Mouse (Mus musculus) liver, embryonic 16.5 days (tissue): ENCODE results near the gene Tmem258. TPM values are rescaled to one million over a fixed set of nuclear protein-coding genes. Genes with fewer than 3 reads are reported as not detected.

Experiments
- ATAC-seq: fragments of 200-750 bp; cut with Nextera tagmentation; 2 replicates; pipeline ENCODE4 v1.8.0; 2017; ENCODE audit warnings: low read depth, mild to moderate bottlenecking, moderate number of reproducible peaks, moderate library complexity
- H3K27ac ChIP-seq: fragments of 300-500 bp; sonication (generic); 2 replicates; pipeline ENCODE4 v1.5.1; 2014; ENCODE audit warnings: mild to moderate bottlenecking, low read length
- H3K27me3 ChIP-seq: fragments of 300-500 bp; sonication (generic); 2 replicates; pipeline ENCODE4 v1.6.1; 2014; ENCODE audit warnings: low read depth, low read length, mixed read lengths; ENCODE audit not compliant: control insufficient read depth, insufficient read depth
- H3K36me3 ChIP-seq: fragments of 300-500 bp; sonication (generic); 2 replicates; pipeline ENCODE4 v1.6.1; 2014; ENCODE audit warnings: mild to moderate bottlenecking; ENCODE audit not compliant: control insufficient read depth, insufficient read depth
- H3K4me1 ChIP-seq: fragments of 300-500 bp; sonication (generic); 2 replicates; pipeline ENCODE4 v1.6.1; 2014; ENCODE audit warnings: low read depth, low read length, mixed read lengths; ENCODE audit not compliant: control insufficient read depth
- H3K4me2 ChIP-seq: fragments of 300-500 bp; sonication (generic); 2 replicates; pipeline ENCODE4 v1.6.1; 2014; ENCODE audit warnings: low read depth, low read length, mixed read lengths
- H3K4me3 ChIP-seq: fragments of 300-500 bp; sonication (generic); 2 replicates; pipeline ENCODE4 v1.5.1; 2014; ENCODE audit warnings: low read depth, mild to moderate bottlenecking, low read length
- H3K9ac ChIP-seq: fragments of 300-500 bp; sonication (generic); 2 replicates; pipeline ENCODE4 v1.6.1; 2014; ENCODE audit warnings: low read depth, low read length
- H3K9me3 ChIP-seq: fragments of 300-500 bp; sonication (generic); replicated peaks from 2 replicates; pipeline ENCODE4 v1.6.1; 2016; ENCODE audit warnings: low read length; ENCODE audit not compliant: control insufficient read depth
- WGBS: fragments of 180-500 bp; shearing (Covaris S2); extraction: QIAGEN DNeasy Blood & Tissue Kit; methylation state at CpG from one replicate; pipeline ENCODE4 v1.1.7; 2014; ENCODE audit not compliant: insufficient replicate concordance; 5-methylcytosine and 5-hydroxymethylcytosine counted together
- polyA plus RNA-seq: library from polyadenylated mRNA; unstranded; fragments of >200 nt; fragmentation: Nextera tagmentation; extraction: Ambion mirVana; gene quantifications from 2 replicates; pipeline ENCODE4 v1.2.1, GENCODE M21; 2015

Gene Tmem258
- polyA plus RNA-seq, 1 experiment from 2014 or later, result 277 TPM

DNA sequence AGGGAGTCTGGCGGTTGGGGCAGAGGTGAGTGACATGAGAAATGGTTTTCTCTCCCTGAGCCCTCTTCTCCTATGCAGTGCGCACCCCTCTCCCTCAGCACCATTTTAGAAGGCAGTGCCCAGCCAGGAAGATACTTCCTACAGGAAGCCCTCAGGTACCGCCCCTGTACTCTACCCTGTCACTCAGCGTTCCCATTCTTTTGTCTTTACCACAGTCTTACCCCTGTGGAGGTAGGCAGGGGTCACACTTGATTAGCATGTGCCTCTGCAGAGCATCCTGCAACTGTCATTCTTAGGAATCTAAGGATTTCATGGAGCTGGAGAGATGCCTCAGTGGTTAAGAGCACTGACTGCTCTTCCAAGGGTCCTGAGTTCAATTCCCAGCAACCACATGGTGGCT is 19.7 kb downstream of the Tmem258 start:
- whole genome bisulfite sequencing, result 44% methylated on average over 4 of the region's 4 CpGs

GRCm38 (mm10) chr19:10224637-10225453 is 21.0 kb downstream of the Tmem258 start:
- Histone ChIP-seq H3K9me3 (no peaks in the 10 kb centered on the region), H3K4me2 (no peak overlapping the region), H3K4me1 (peaks cover 5% of the 10 kb centered on the region), H3K36me3 (no peaks in the 10 kb centered on the region), H3K27me3 (no peaks in the 10 kb centered on the region), H3K9ac (no peak overlapping the region), H3K4me3 (no peak overlapping the region), H3K27ac (no peak overlapping the region)
- WGBS, result 41% methylated on average over 26 of the region's 26 CpGs
- no peak for ATAC-seq

More for the DNA sequence above, 19.7 kb downstream of the Tmem258 start:
- Histone ChIP-seq H3K9me3 (no peaks in the 10 kb centered on the region), H3K27ac (no peak overlapping the region), H3K36me3 (no peaks in the 10 kb centered on the region), H3K4me2 (no peak overlapping the region), H3K9ac (no peak overlapping the region), H3K27me3 (no peaks in the 10 kb centered on the region), H3K4me3 (no peak overlapping the region), H3K4me1 (peaks cover 5% of the 10 kb centered on the region)
- no peak for ATAC-seq

DNA sequence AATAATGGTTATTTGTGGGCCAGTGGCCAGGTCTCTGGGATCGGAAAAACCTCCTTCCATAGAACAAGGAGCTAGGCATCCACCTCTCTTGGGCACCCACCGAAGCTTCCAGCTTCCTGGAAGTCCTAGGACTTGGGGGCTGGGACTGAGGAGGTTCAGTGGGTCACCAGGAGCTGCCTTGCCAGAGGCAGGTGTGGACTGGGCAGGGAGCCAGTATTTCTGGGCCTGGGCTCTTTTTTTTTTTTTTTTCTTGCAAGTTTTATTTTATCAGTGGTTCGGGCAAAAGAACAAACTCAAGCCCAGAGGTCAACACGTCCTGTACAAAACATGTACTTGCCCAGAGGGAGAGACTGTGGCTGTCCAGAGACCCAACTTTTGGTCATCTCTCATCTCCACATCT is 22.0 kb downstream of the Tmem258 start:
- Histone ChIP-seq H3K27ac (peak overlapping the region; percentile 48), H3K36me3 (no peaks in the 10 kb centered on the region), H3K4me3 (no peak overlapping the region), H3K9ac (no peak overlapping the region), H3K27me3 (no peaks in the 10 kb centered on the region), H3K4me2 (no peak overlapping the region), H3K4me1 (peaks cover 5% of the 10 kb centered on the region), H3K9me3 (no peaks in the 10 kb centered on the region)
- 47% methylated on average over 4 of the region's 4 CpGs for WGBS
- ATAC-seq, result peak; percentile 50

DNA sequence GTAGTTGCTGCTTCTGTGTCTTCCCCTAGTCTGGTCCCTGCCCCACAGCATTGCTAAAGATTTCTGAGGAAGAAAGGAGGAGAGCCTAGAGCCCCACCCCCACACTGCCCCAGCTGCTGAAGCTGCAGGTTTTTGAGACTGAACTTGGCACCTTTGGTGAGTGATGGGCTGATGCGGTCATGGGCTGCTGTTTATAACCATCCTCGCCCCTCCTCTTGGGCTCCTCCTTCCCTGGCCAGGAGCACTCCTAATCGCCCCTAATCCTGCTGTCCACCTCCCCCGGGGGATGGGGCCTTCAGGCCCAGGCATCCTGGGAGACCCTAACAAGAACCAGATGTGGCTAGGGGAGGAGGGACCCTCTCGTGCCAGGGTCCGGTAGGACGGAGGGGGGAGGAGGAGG is 27.2 kb downstream of the Tmem258 start:
- Histone ChIP-seq H3K4me1 (peaks cover 6% of the 10 kb centered on the region), H3K36me3 (no peaks in the 10 kb centered on the region), H3K27ac (no peak overlapping the region), H3K27me3 (no peaks in the 10 kb centered on the region), H3K9me3 (no peaks in the 10 kb centered on the region), H3K9ac (no peak overlapping the region), H3K4me2 (no peak overlapping the region), H3K4me3 (no peak overlapping the region)
- ATAC-seq, result no peak
- 32% methylated on average over 7 of the region's 7 CpGs for WGBS

GRCm38 (mm10) chr19:10231871-10232270 is 28.1 kb downstream of the Tmem258 start:
- Histone ChIP-seq H3K36me3 (no peaks in the 10 kb centered on the region), H3K4me2 (no peak overlapping the region), H3K9ac (no peak overlapping the region), H3K27me3 (no peaks in the 10 kb centered on the region), H3K4me3 (no peak overlapping the region), H3K9me3 (no peaks in the 10 kb centered on the region), H3K27ac (no peak overlapping the region), H3K4me1 (peaks cover 8% of the 10 kb centered on the region)
- 31% methylated on average over 5 of the region's 5 CpGs for WGBS
- no peak for ATAC-seq

- H3K4me3 ChIP-seq, result no peak overlapping the region
- no peaks in the 10 kb centered on the region for H3K9me3 ChIP-seq
- no peaks in the 10 kb centered on the region for H3K27me3 ChIP-seq
- H3K36me3 ChIP-seq, result no peaks in the 10 kb centered on the region
- WGBS, result 51% methylated on average over 9 of the region's 9 CpGs
- ATAC-seq, result no peak
- H3K27ac ChIP-seq, result no peak overlapping the region
- peaks cover 8% of the 10 kb centered on the region for H3K4me1 ChIP-seq
- no peak overlapping the region for H3K9ac ChIP-seq
- H3K4me2 ChIP-seq, result no peak overlapping the region
Measured at GRCm38 (mm10) chr19:10232327-10233017, 28.7 kb downstream of the Tmem258 start.

- Histone ChIP-seq H3K36me3 (no peaks in the 10 kb centered on the region), H3K9ac (no peak overlapping the region), H3K4me1 (peaks cover 20% of the 10 kb centered on the region), H3K9me3 (no peaks in the 10 kb centered on the region), H3K4me2 (no peak overlapping the region), H3K4me3 (no peak overlapping the region), H3K27me3 (peaks cover 5% of the 10 kb centered on the region; the same call in 1 of the 2 replicates), H3K27ac (peak overlapping the region; percentile 65)
- peak; percentile 67 for ATAC-seq
- 44% methylated on average over 9 of the region's 9 CpGs for WGBS
Measured at GRCm38 (mm10) chr19:10235784-10236565, 32.2 kb downstream of the Tmem258 start.

DNA sequence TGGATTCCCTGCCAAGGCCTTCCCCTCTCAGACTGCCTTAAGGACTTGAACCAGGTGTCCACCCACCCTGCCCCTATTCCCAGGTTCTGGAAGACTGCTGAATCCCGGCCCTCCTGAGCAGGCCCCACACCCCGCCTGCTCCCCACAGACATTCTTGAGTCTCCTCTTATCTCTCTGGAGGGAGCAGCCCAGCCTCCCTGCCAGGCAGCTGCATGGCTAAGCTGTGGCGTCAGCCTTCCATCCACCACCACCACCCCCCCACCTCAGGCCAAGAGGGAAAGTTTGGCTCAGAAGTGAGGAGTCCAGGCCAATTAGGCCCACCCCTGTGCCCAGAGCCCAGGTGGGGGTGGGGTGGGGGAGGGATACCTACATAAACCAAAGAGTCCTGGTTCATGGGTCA is 34.7 kb downstream of the Tmem258 start:
- peak overlapping the region; percentile 71; the same call in 1 of the 2 replicates for H3K4me2 ChIP-seq
- no peak for ATAC-seq
- H3K27me3 ChIP-seq, result peaks cover 5% of the 10 kb centered on the region; the same call in 1 of the 2 replicates
- no peak overlapping the region for H3K27ac ChIP-seq
- no peak overlapping the region for H3K9ac ChIP-seq
- H3K4me3 ChIP-seq, result no peak overlapping the region
- H3K36me3 ChIP-seq, result no peaks in the 10 kb centered on the region
- WGBS, result 14% methylated on average over 3 of the region's 3 CpGs
- H3K9me3 ChIP-seq, result no peaks in the 10 kb centered on the region
- H3K4me1 ChIP-seq, result peaks cover 20% of the 10 kb centered on the region
